Mouse (Mus musculus): ENCODE results near the gene Gm10188.

- no peak for TF ChIP-seq CTCF (IDR thresholded peaks at IDR 0.05; ENCODE audit: extremely low read depth, insufficient read depth, insufficient read length, insufficient replicate concordance)
- TF ChIP-seq POLR2A (IDR thresholded peaks at IDR 0.05; ENCODE audit: low read depth, low read length): no peak
These were observed 43.3 kb downstream of the Gm10188 start for GRCm38 (mm10) chr1:132186303-132186702.

Measured in spleen, adult 2 months (tissue).